In the genomic region with DNA sequence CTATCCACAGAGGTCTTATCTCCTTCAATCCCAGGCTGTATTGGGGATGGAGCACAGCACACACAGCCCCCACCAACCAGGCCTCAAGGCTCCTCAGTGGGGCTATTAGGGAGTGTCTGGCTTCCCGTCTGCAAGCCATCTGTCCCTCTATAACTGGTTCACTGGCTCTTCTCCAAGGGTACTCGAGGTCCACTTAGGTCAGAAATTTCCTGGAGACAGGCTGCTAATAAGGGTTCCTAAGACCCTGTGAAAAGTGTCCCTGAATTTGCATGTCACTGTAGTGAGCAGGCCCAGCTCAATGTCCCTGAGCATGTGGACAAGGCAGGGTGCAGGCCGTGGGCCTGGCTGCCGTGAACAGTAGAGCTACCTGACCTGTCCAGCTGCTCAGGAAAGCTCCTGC, we compare ENCODE assay signal across 18 mouse cellular contexts. TPM values are rescaled to one million over a fixed set of nuclear protein-coding genes. Genes with fewer than 3 reads are reported as not detected.
DNase-seq lines count a peak whose midpoint lies in the region; ATAC-seq lines count a peak whose summit lies in the region.
"Had no signal": no experiment of that assay in that cellular context is flagged by ENCODE, and none has a peak within 500 bp of the region (broad histone marks: within the 10 kb centered on the region; RNA-seq: fewer than 3 reads in every experiment).

No protein-coding gene starts in this region.

- ATAC-seq in heart, embryonic 12.5 days (ENCODE audit: insufficient number of reproducible peaks, low FRiP score) = no peak
- ATAC-seq: intestine, embryonic 15.5 days had no signal

- H3K36me3 ChIP-seq in heart, embryonic 12.5 days = peaks cover 93% of the 10 kb centered on the region

- 0 out of 2 replicates have a peak overlapping the region, but pooled peaks have one; percentile 2 for H3K9ac ChIP-seq in heart, embryonic 12.5 days
- H3K9ac ChIP-seq: hindbrain, embryonic 12.5 days; intestine, embryonic 15.5 days; kidney, embryonic 15.5 days; limb, embryonic 15.5 days; neural tube, embryonic 15.5 days had no signal

- peaks cover 27% of the 10 kb centered on the region for H3K4me1 ChIP-seq in heart, embryonic 12.5 days (replicated peaks)
- H3K4me1 ChIP-seq: hindbrain, embryonic 12.5 days; intestine, embryonic 15.5 days; kidney, embryonic 15.5 days; limb, embryonic 15.5 days; neural tube, embryonic 15.5 days had no signal

- no peaks in the 10 kb centered on the region for H3K27me3 ChIP-seq in heart, embryonic 12.5 days (replicated peaks)
- H3K27me3 ChIP-seq: hindbrain, embryonic 12.5 days; intestine, embryonic 15.5 days; kidney, embryonic 15.5 days; limb, embryonic 15.5 days; neural tube, embryonic 15.5 days had no signal

- no peak overlapping the region for H3K4me2 ChIP-seq in heart, embryonic 12.5 days
- H3K4me2 ChIP-seq: hindbrain, embryonic 12.5 days; intestine, embryonic 15.5 days; kidney, embryonic 15.5 days; limb, embryonic 15.5 days; neural tube, embryonic 15.5 days had no signal

- DNase-seq in cerebellum, postnatal 10 days = peak; percentile 61 to 64
- no peak for DNase-seq in cerebellum, adult 9-10 months
- no peak for DNase-seq in heart, postnatal 25 days (ENCODE audit: low spot score)
- peak; percentile 24 for DNase-seq in retina, postnatal 1 day
- no peak for DNase-seq in retina, embryonic 14.5 days (ENCODE audit: low spot score)
- DNase-seq in embryo, embryonic 11 days = no peak
- DNase-seq: adrenal gland, adult 8-10 months; gastrocnemius, postnatal 25 days; midbrain, embryonic 14.5 days; thymus, postnatal 36 days had no signal

- peak overlapping the region; percentile 49 for H3K27ac ChIP-seq in heart, embryonic 12.5 days (ENCODE audit: poor library complexity, severe bottlenecking)
- H3K27ac ChIP-seq: hindbrain, embryonic 12.5 days; intestine, embryonic 15.5 days; kidney, embryonic 15.5 days; limb, embryonic 15.5 days; neural tube, embryonic 15.5 days had no signal

- H3K9me3 ChIP-seq in heart, embryonic 12.5 days (replicated peaks) = no peaks in the 10 kb centered on the region
- H3K9me3 ChIP-seq: hindbrain, embryonic 12.5 days; intestine, embryonic 15.5 days; kidney, embryonic 15.5 days; limb, embryonic 15.5 days; neural tube, embryonic 15.5 days had no signal

- WGBS in heart, embryonic 12.5 days = 34% methylated on average over 4 of the region's 4 CpGs

- H3K4me3 ChIP-seq in heart, embryonic 12.5 days = no peak overlapping the region
- H3K4me3 ChIP-seq: erythroblast, embryonic 14.5 days; hindbrain, embryonic 12.5 days; intestine, embryonic 15.5 days; kidney, embryonic 15.5 days; limb, embryonic 15.5 days; myocyte; neural tube, embryonic 15.5 days had no signal

- intact Hi-C loops in heart, postnatal 25 days (cut with DNase I) = no loop called here

RNA-seq across cellular contexts. Expression of gene Grik5, which starts 15.2 kb away (rescaled TPM):
- 7.7 and 7.9 TPM in 2 replicates for polyA plus RNA-seq in heart, embryonic 12.5 days (2016; fragmentation: Nextera tagmentation; extraction: Ambion mirVana)
- total RNA-seq in heart, postnatal 25 days (2021) = 1 to 10 TPM; 4.5 to 4.8 TPM

RNA-seq across cellular contexts. Expression of gene Zfp574, which starts 15.4 kb away (rescaled TPM):
- 24.4 and 24.5 TPM in 2 replicates for polyA plus RNA-seq in heart, embryonic 12.5 days (2016; fragmentation: Nextera tagmentation; extraction: Ambion mirVana)
- total RNA-seq in heart, postnatal 25 days (2021) = 1 to 10 TPM; 9.8 to 9.9 TPM

RNA-seq across cellular contexts. Expression of gene Atp1a3, which starts 51.2 kb away (rescaled TPM):
- polyA plus RNA-seq in heart, embryonic 12.5 days (2016; fragmentation: Nextera tagmentation; extraction: Ambion mirVana) = 2.9 and 3.8 TPM in 2 replicates
- under 1 TPM; 0.47 to 0.67 TPM for total RNA-seq in heart, postnatal 25 days (2021)

Comparison
In these comparisons a context has a peak if more than half of its experiments do, and no peak if none do; other contexts are left out.
1. DNase-seq: peak in cerebellum, postnatal 10 days (2 of 2) and retina, postnatal 1 day (single experiment); none in cerebellum, adult 9-10 months (single experiment), heart, postnatal 25 days (single experiment), retina, embryonic 14.5 days (single experiment) and embryo, embryonic 11 days (single experiment).